Comparison of ENCODE assay signal across 8 mouse cellular contexts in the genomic region with DNA sequence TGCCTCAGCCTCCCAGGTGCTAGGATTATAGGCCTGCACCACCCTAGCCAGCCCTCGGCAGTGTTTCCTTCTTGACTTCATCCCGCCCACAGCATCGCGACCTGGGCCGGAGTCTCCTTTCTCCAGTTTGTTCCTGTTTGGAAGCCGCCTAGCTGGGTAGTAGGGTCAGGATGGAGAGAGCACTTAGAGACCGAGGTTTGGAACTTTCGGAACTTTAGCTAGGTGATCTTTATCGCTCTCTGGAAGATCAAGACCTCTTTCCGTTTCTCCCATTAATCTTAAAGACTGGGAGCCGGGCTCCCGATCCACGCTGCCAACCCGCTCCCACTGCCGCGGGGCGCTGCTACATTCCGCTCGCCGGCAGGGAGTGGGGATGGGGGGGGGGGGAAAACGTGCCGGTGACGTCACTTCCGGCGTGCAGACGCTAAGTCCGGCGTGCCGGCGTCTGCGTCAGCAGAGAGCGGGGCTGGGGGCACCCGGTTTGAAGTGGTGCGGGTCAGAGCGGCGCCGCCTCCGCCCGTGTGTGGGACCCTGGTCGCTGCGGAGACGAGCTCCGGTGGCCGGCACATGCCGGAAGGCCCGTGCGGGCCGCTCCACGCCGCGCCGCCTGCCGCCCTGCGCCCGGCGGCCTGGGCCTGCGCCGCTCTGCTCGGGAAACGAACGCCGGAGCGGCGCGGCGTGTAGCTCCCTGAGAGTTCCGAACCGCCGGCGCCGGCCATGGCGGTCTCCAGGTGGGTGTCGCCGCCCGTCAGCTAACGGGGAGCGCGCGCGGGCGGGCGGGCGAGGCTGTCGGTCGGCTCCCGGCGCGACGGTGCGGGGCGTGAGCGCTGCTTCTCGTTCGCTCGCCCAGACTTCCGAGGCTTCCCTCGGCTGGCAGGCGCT. TPM values are rescaled to one million over a fixed set of nuclear protein-coding genes. Genes with fewer than 3 reads are reported as not detected.
A peak's percentile ranks its signal among the peaks of the same experiment; 100 is the strongest.
DNase-seq lines count a peak whose midpoint lies in the region; ATAC-seq and TF ChIP-seq lines count a peak whose summit lies in the region.

Gene Btaf1 (plus strand): TSS at position 409 of the 882 bp plus-strand sequence.

- no peaks in the 10 kb centered on the region for H3K9me3 ChIP-seq in embryonic facial prominence, embryonic 12.5 days
- H3K9me3 ChIP-seq in limb, embryonic 14.5 days (ENCODE audit: control insufficient read depth, low read length), result no peaks in the 10 kb centered on the region
- no peaks in the 10 kb centered on the region for H3K9me3 ChIP-seq in midbrain, postnatal 0 days (ENCODE audit: low read length)

- no peaks in the 10 kb centered on the region for H3K36me3 ChIP-seq in embryonic facial prominence, embryonic 12.5 days
- H3K36me3 ChIP-seq in kidney, adult 2 months (ENCODE audit: control insufficient read depth, insufficient read depth, low read length), result no peaks in the 10 kb centered on the region; the same call in 1 of the 2 replicates
- H3K36me3 ChIP-seq in limb, embryonic 14.5 days (ENCODE audit: control insufficient read depth, insufficient read depth, low read length), result no peaks in the 10 kb centered on the region
- no peaks in the 10 kb centered on the region for H3K36me3 ChIP-seq in midbrain, postnatal 0 days (ENCODE audit: insufficient read depth, low read length)

- H3K4me1 ChIP-seq in embryonic facial prominence, embryonic 12.5 days, result peaks cover 9% of the 10 kb centered on the region; the same call in 1 of the 2 replicates
- H3K4me1 ChIP-seq in kidney, adult 2 months (ENCODE audit: control insufficient read depth, insufficient read depth, low read length), result peaks cover 5% of the 10 kb centered on the region; the same call in 1 of the 2 replicates
- peaks cover 7% of the 10 kb centered on the region; the same call in 1 of the 2 replicates for H3K4me1 ChIP-seq in limb, embryonic 14.5 days (ENCODE audit: control insufficient read depth, insufficient read depth, low read length)
- peaks cover 3% of the 10 kb centered on the region; the same call in 1 of the 2 replicates for H3K4me1 ChIP-seq in midbrain, postnatal 0 days (ENCODE audit: insufficient read depth, low read length)

- H3K27ac ChIP-seq in embryonic facial prominence, embryonic 12.5 days, result peak within 1 kb of the TSS; percentile 95
- H3K27ac ChIP-seq in kidney, adult 2 months (ENCODE audit: insufficient read depth, low read depth, low read length), result peak within 1 kb of the TSS; percentile 91
- H3K27ac ChIP-seq in limb, embryonic 14.5 days (replicated peaks; ENCODE audit: low read depth, low read length), result peak within 1 kb of the TSS; percentile 93
- H3K27ac ChIP-seq in midbrain, postnatal 0 days (ENCODE audit: low read depth, low read length), result peak within 1 kb of the TSS; percentile 94

- no peaks in the 10 kb centered on the region for H3K27me3 ChIP-seq in embryonic facial prominence, embryonic 12.5 days
- no peaks in the 10 kb centered on the region for H3K27me3 ChIP-seq in kidney, adult 2 months (replicated peaks; ENCODE audit: control insufficient read depth, insufficient read depth, low read length)
- no peaks in the 10 kb centered on the region for H3K27me3 ChIP-seq in limb, embryonic 14.5 days (ENCODE audit: control insufficient read depth, insufficient read depth, low read length)
- H3K27me3 ChIP-seq in midbrain, postnatal 0 days (ENCODE audit: insufficient read depth, low read length), result no peaks in the 10 kb centered on the region

- under 1% methylated on average over 91 of the region's 98 CpGs for WGBS in embryonic facial prominence, embryonic 12.5 days
- under 1% methylated on average over 98 of the region's 98 CpGs for WGBS in kidney, adult 2 months
- 6% methylated on average over 35 of the region's 98 CpGs for WGBS in limb, embryonic 14.5 days
- under 1% methylated on average over 76 of the region's 98 CpGs for WGBS in midbrain, postnatal 0 days

- peak within 1 kb of the TSS; percentile 93 for H3K9ac ChIP-seq in embryonic facial prominence, embryonic 12.5 days
- peak within 1 kb of the TSS; percentile 93 for H3K9ac ChIP-seq in limb, embryonic 14.5 days (ENCODE audit: low read depth, low read length, severe bottlenecking)
- H3K9ac ChIP-seq in midbrain, postnatal 0 days (replicated peaks; ENCODE audit: low read length, poor library complexity, severe bottlenecking), result peak within 1 kb of the TSS; percentile 87

- no peak for TF ChIP-seq CTCF in kidney, adult 2 months (conservative IDR thresholded peaks at IDR 0.05; ENCODE audit: insufficient read depth, insufficient read length, low read depth, low read length)
- no peak for TF ChIP-seq CTCF in midbrain, postnatal 0 days (IDR thresholded peaks at IDR 0.05)

- DNase-seq in 3134 (ENCODE audit: extremely low read depth, insufficient read length, low spot score), result peak; percentile 93
- peak; percentile 85 for DNase-seq in adrenal gland, postnatal 25 days
- peak; percentile 99 for DNase-seq in heart, adult 11 months
- DNase-seq in kidney, adult 2 months, result peak; percentile 85
- DNase-seq in limb, embryonic 14.5 days (ENCODE audit: low spot score), result peak; percentile 89
- DNase-seq in midbrain, postnatal 0 days (ENCODE audit: low spot score), result peak; percentile 95
- DNase-seq in spleen, postnatal 36 days (ENCODE audit: low spot score in 2 of 2), result peak; percentile 73 to 76

- peak; percentile 95 for ATAC-seq in embryonic facial prominence, embryonic 12.5 days (ENCODE audit: insufficient number of reproducible peaks, insufficient read depth, low FRiP score, low TSS enrichment)
- ATAC-seq in limb, embryonic 14.5 days (ENCODE audit: low FRiP score, low read depth), result peak; percentile 97
- peak; percentile 98 for ATAC-seq in midbrain, postnatal 0 days (ENCODE audit: low FRiP score)

- peak; percentile 48 for TF ChIP-seq POLR2A in kidney, adult 2 months (IDR thresholded peaks at IDR 0.05; ENCODE audit: low read depth, low read length)
- TF ChIP-seq POLR2A in limb, embryonic 14.5 days (IDR thresholded peaks at IDR 0.05; ENCODE audit: borderline replicate concordance, extremely low read depth, insufficient read depth, insufficient read length), result 0 out of 2 replicates have a peak, but pooled peaks have one; percentile 87

- H3K4me3 ChIP-seq in embryonic facial prominence, embryonic 12.5 days, result peak within 1 kb of the TSS; percentile 90
- peak within 1 kb of the TSS; percentile 99 for H3K4me3 ChIP-seq in kidney, adult 2 months (ENCODE audit: insufficient read depth, low read depth, low read length)
- H3K4me3 ChIP-seq in limb, embryonic 14.5 days (replicated peaks; ENCODE audit: low read length), result peak within 1 kb of the TSS; percentile 92
- peak within 1 kb of the TSS; percentile 90 for H3K4me3 ChIP-seq in midbrain, postnatal 0 days (ENCODE audit: low read depth, low read length)

- peak within 1 kb of the TSS; percentile 63 for H3K4me2 ChIP-seq in embryonic facial prominence, embryonic 12.5 days (replicated peaks)
- peak within 1 kb of the TSS; percentile 89 for H3K4me2 ChIP-seq in limb, embryonic 14.5 days (replicated peaks; ENCODE audit: low read depth, low read length, severe bottlenecking)
- H3K4me2 ChIP-seq in midbrain, postnatal 0 days (ENCODE audit: low read depth, low read length, poor library complexity, severe bottlenecking), result peak within 1 kb of the TSS; percentile 81

RNA-seq across cellular contexts. Expression of gene Btaf1, which starts in this region (rescaled TPM):
- total RNA-seq in adrenal gland, postnatal 25 days (2021), result 24.0 and 30.9 TPM in 2 replicates
- polyA plus RNA-seq in embryonic facial prominence, embryonic 12.5 days (2016; fragmentation: Nextera tagmentation; extraction: Ambion mirVana), result 15.4 and 16.0 TPM in 2 replicates
- polyA plus RNA-seq in kidney, adult 2 months (2012; rRNA removed), result 4.5 and 5.1 TPM in 2 replicates
- 13.2 and 13.6 TPM in 2 replicates for polyA plus RNA-seq in limb, embryonic 14.5 days (2012; rRNA removed)
- 13.2 and 14.8 TPM in 2 replicates for polyA plus RNA-seq in limb, embryonic 14.5 days (2014; fragmentation: Nextera tagmentation; extraction: Ambion mirVana)
- total RNA-seq in midbrain, postnatal 0 days (2014; rRNA removed), result 16.4 and 24.4 TPM in 2 replicates
- 2.9 and 3.5 TPM in 2 replicates for polyA plus RNA-seq in midbrain, postnatal 0 days (2015; fragmentation: Nextera tagmentation; extraction: Ambion mirVana)

Comparison
In these comparisons a context has a peak if more than half of its experiments do, and no peak if none do; other contexts are left out.
1. Peak in every context shown above with its lines: DNase-seq, ATAC-seq, H3K4me3 ChIP-seq and H3K27ac ChIP-seq.